Mouse (Mus musculus): ENCODE measurements at regions not wholly inside any gene's neighbourhood (a gene's known extent, or its start where the extent isn't known, plus 50 kb on each side); places are given as distances from the start of the nearest gene placed in this dataset.

DNA sequence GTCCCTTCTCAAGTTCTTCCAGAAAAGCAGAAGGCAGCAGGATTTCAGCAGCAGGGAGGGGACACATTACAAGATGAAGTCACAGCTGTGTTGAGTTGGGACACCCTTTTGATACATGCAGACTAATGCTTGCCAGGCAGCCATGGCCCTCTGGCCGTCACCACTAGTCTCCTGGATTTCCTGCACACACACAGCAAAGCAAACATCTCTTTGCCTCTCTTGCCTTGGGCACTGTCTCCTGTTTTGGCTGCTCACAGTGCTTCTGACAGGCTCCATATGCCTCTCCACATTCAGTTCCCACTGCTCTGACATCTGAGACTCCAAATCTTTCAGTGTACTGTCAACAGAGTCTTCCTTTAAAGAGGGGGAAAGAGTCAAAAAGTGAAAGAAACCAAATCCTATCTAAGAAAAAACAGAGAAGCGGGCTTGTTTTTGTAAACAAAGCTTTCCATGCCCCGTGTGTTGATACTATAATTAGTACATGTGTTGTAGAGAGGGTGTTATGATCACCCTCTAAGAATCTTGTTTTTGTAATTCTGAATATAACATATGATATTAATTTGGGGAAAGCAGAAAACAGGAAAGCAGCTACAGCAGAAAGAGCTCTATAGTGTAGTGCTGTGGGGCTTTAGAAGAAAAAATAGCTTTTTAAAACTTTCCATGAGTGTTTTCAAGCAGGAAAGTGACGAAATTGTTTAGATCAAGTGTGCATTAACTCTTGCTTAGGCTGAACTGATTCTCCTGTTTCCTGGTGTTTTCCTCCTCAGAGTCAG is 68.8 kb upstream of the Cop1 start:
- TF ChIP-seq CTCF (IDR thresholded peaks at IDR 0.05; ENCODE audit: control insufficient read depth, insufficient read depth, insufficient read length) = no peak
- TF ChIP-seq FOSL1 (IDR thresholded peaks at IDR 0.05; ENCODE audit: insufficient read depth, low read length, poor library complexity, severe bottlenecking) = no peak
